Mouse (Mus musculus): ENCODE measurements around the gene Arhgap8. TPM values are rescaled to one million over a fixed set of nuclear protein-coding genes. Genes with fewer than 3 reads are reported as not detected.

The Arhgap8 gene
- not detected for total RNA-seq (2023)

DNA sequence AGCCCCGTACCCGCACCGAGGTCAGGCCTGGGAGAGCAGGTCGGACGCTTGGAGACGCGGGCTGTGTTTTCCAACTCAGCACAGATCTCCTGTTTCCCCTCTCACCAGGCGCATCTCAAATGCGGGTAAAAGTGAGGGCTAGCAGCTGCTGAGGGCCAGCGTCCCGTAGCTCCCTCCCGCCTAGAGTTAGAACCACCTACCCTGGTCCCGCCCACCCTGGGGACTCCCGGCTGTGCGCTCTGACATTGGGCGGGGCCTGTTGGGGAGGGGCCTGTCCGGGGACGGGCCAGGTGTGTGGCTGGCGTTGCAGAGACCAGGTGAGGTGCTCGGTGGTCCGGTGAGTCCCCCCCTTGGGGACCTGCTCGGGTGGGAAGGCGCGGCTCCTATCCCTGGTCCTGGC is at the start of gene Arhgap8:
Arhgap8 (plus strand) TSS at position 262 of the 400 bp plus-strand sequence.

Other genes with a start within 250 kb of the Arhgap8 start
- gene Rtl6, start 162.2 kb upstream of the Arhgap8 start, total RNA-seq (2023): 1 to 10 TPM; 1.7 to 2.3 TPM
- gene Prr5, start 50.4 kb upstream of the Arhgap8 start, total RNA-seq (2023): 1 to 10 TPM; 4.3 to 5.1 TPM
- gene Phf21b, start 136.0 kb downstream of the Arhgap8 start, total RNA-seq (2023): 1 to 10 TPM; 1.0 to 1.1 TPM
- gene Gm29666, start 200.0 kb downstream of the Arhgap8 start, total RNA-seq (2023): under 1 TPM; 0.20 TPM
- 10 to 100 TPM; 41.0 to 43.4 TPM for gene Nup50, start 203.4 kb downstream of the Arhgap8 start, total RNA-seq (2023)